Mouse (Mus musculus) CH12.LX (cell line): ENCODE results near the gene Trim54. TPM values are rescaled to one million over a fixed set of nuclear protein-coding genes. Genes with fewer than 3 reads are reported as not detected.

ENCODE experiments used
- DNase-seq: peaks from one replicate; pipeline ENCODE4 v3.0.0-alpha.2; 2013; ENCODE audit errors: extremely low read depth
- H3K27ac ChIP-seq: 2 replicates; pipeline ENCODE4 v1.5.1; 2012; ENCODE audit warnings: low read depth, mild to moderate bottlenecking, control low read depth, moderate library complexity; ENCODE audit not compliant: insufficient read depth
- H3K27me3 ChIP-seq: replicated peaks from 2 replicates; pipeline ENCODE3; 2012; ENCODE audit warnings: inconsistent platforms
- H3K36me3 ChIP-seq, 2 experiments: replicated peaks in 1 of 2; 2 replicates each; pipeline versions ENCODE3 to v1.6.1; 2012; ENCODE audit warnings: inconsistent platforms in 1 of 2, low read length in 1 of 2, mild to moderate bottlenecking in 1 of 2, mixed read lengths in 1 of 2, moderate library complexity in 1 of 2; ENCODE audit not compliant: control insufficient read depth in 1 of 2, insufficient read depth in 1 of 2
- H3K4me1 ChIP-seq, 2 experiments: 2 replicates each; pipeline ENCODE4 v1.6.1; 2012; ENCODE audit warnings: inconsistent platforms in 1 of 2, moderate library complexity in 1 of 2; ENCODE audit not compliant: insufficient read depth in 2 of 2, control insufficient read depth in 1 of 2
- H3K4me2 ChIP-seq: 2 replicates; pipeline ENCODE4 v1.6.1; 2012; ENCODE audit warnings: low read depth, mild to moderate bottlenecking, control low read depth; ENCODE audit not compliant: poor library complexity, insufficient read depth, severe bottlenecking
- H3K4me3 ChIP-seq, 3 experiments: fragments of 150-350 bp in 1 of 3; sonication (generic) in 1 of 3; replicated peaks in 1 of 3; 2 replicates each; pipeline versions ENCODE3 to v1.5.1; 2011 to 2012; ENCODE audit warnings: low read depth in 2 of 3, low read length in 2 of 3, mild to moderate bottlenecking in 2 of 3, moderate library complexity in 2 of 3, control low read depth in 1 of 3, improper control_type of control experiment in 1 of 3, inconsistent platforms in 1 of 3, mixed read lengths in 1 of 3; ENCODE audit not compliant: poor library complexity in 1 of 3
- H3K79me2 ChIP-seq: replicated peaks from 2 replicates; pipeline ENCODE4 v1.6.1; 2012; ENCODE audit warnings: mild to moderate bottlenecking, moderate library complexity; ENCODE audit not compliant: control insufficient read depth, poor library complexity, insufficient read depth, severe bottlenecking; ENCODE audit errors: extremely low read depth
- H3K9ac ChIP-seq: 2 replicates; pipeline ENCODE4 v1.6.1; 2012; ENCODE audit warnings: low read depth, mild to moderate bottlenecking, control low read depth, moderate library complexity; ENCODE audit not compliant: insufficient read depth
- H3K9me3 ChIP-seq: replicated peaks from 2 replicates; pipeline ENCODE3; 2012; ENCODE audit warnings: low read length, inconsistent platforms, mixed read lengths
- BHLHE40 ChIP-seq: IDR thresholded peaks from 2 replicates; pipeline ENCODE4 v1.6.1; 2011; ENCODE audit warnings: mild to moderate bottlenecking, low read depth, low read length, improper control_type of control experiment
- CHD2 ChIP-seq: IDR thresholded peaks from 2 replicates; pipeline ENCODE4 v1.6.1; 2011; ENCODE audit warnings: low read length, improper control_type of control experiment
- CTCF ChIP-seq, 2 experiments: IDR thresholded peaks in 1 of 2; conservative IDR thresholded peaks in 1 of 2; 2 replicates each; pipeline ENCODE4 v1.5.1; 2011 to 2012; ENCODE audit warnings: low read depth in 2 of 2, low read length in 2 of 2, improper control_type of control experiment in 1 of 2, inconsistent platforms in 1 of 2, mild to moderate bottlenecking in 1 of 2, moderate library complexity in 1 of 2
- E2F4 ChIP-seq: IDR thresholded peaks from 2 replicates; pipeline ENCODE4 v1.6.1; 2011; ENCODE audit warnings: low read depth, low read length, improper control_type of control experiment; ENCODE audit not compliant: insufficient replicate concordance
- EP300 ChIP-seq: IDR thresholded peaks from 2 replicates; pipeline ENCODE4 v1.6.1; 2011; ENCODE audit warnings: low read length, improper control_type of control experiment
- ETS1 ChIP-seq: conservative IDR thresholded peaks from 2 replicates; pipeline ENCODE4 v1.6.1; 2012; ENCODE audit warnings: low read depth, mild to moderate bottlenecking, inconsistent platforms, low read length, improper control_type of control experiment, moderate library complexity
- GABPA ChIP-seq: IDR thresholded peaks from 2 replicates; pipeline ENCODE4 v1.6.1; 2012; ENCODE audit warnings: low read depth, low read length, improper control_type of control experiment, inconsistent platforms; ENCODE audit not compliant: insufficient replicate concordance
- IRF4 ChIP-seq: IDR thresholded peaks from 2 replicates; pipeline ENCODE4 v1.6.1; 2014; ENCODE audit warnings: low read depth, mild to moderate bottlenecking, inconsistent platforms, low read length, improper control_type of control experiment
- JUND ChIP-seq: conservative IDR thresholded peaks from 2 replicates; pipeline ENCODE4 v1.6.1; 2011; ENCODE audit warnings: low read depth, low read length, improper control_type of control experiment
- KAT2A ChIP-seq: IDR thresholded peaks from 2 replicates; pipeline ENCODE4 v1.6.1; 2012; ENCODE audit warnings: low read length, improper control_type of control experiment, inconsistent platforms; ENCODE audit not compliant: insufficient replicate concordance
- MAFK ChIP-seq: IDR thresholded peaks from 2 replicates; pipeline ENCODE4 v1.6.1; 2011; ENCODE audit warnings: low read length, improper control_type of control experiment; ENCODE audit not compliant: insufficient replicate concordance
- MAX ChIP-seq: IDR thresholded peaks from 2 replicates; pipeline ENCODE4 v1.6.1; 2011; ENCODE audit warnings: low read length, improper control_type of control experiment
- MAZ ChIP-seq: IDR thresholded peaks from 2 replicates; pipeline ENCODE4 v1.6.1; 2012; ENCODE audit warnings: low read depth, mild to moderate bottlenecking, inconsistent platforms, low read length, improper control_type of control experiment, moderate library complexity
- MEF2A ChIP-seq: IDR thresholded peaks from 2 replicates; pipeline ENCODE4 v1.6.1; 2014; ENCODE audit warnings: low read depth, mild to moderate bottlenecking, inconsistent platforms, low read length, improper control_type of control experiment, borderline replicate concordance
- MYC ChIP-seq: IDR thresholded peaks from 2 replicates; pipeline ENCODE4 v1.6.1; 2011; ENCODE audit warnings: low read depth, mild to moderate bottlenecking, improper control_type of control experiment, low read length
- NELFE ChIP-seq: IDR thresholded peaks from 2 replicates; pipeline ENCODE4 v1.6.1; 2011; ENCODE audit warnings: low read depth, low read length, improper control_type of control experiment
- NRF1 ChIP-seq: IDR thresholded peaks from 2 replicates; pipeline ENCODE4 v1.6.1; 2014; ENCODE audit warnings: low read depth, mild to moderate bottlenecking, inconsistent platforms, low read length, improper control_type of control experiment, moderate library complexity
- PAX5 ChIP-seq: IDR thresholded peaks from 2 replicates; pipeline ENCODE4 v1.6.1; 2012; ENCODE audit warnings: low read length, inconsistent platforms, mixed read lengths
- POLR2AphosphoS2 ChIP-seq: IDR thresholded peaks from 2 replicates; pipeline ENCODE4 v1.6.1; 2011; ENCODE audit warnings: low read depth, low read length, improper control_type of control experiment
- RCOR1 ChIP-seq: conservative IDR thresholded peaks from 2 replicates; pipeline ENCODE4 v1.6.1; 2012; ENCODE audit warnings: low read depth, mild to moderate bottlenecking, inconsistent platforms, low read length, improper control_type of control experiment
- SIN3A ChIP-seq: IDR thresholded peaks from 2 replicates; pipeline ENCODE4 v1.6.1; 2012; ENCODE audit warnings: low read length, improper control_type of control experiment, inconsistent platforms
- SMC3 ChIP-seq: IDR thresholded peaks from 2 replicates; pipeline ENCODE4 v1.6.1; 2011; ENCODE audit warnings: low read depth, low read length, improper control_type of control experiment
- TBP ChIP-seq: conservative IDR thresholded peaks from 2 replicates; pipeline ENCODE4 v1.6.1; 2011; ENCODE audit warnings: low read depth, low read length, improper control_type of control experiment
- TCF12 ChIP-seq: IDR thresholded peaks from 2 replicates; pipeline ENCODE4 v1.6.1; 2014; ENCODE audit warnings: low read depth, mild to moderate bottlenecking, inconsistent platforms, low read length, improper control_type of control experiment
- UBTF ChIP-seq: IDR thresholded peaks from 2 replicates; pipeline ENCODE4 v1.6.1; 2012; ENCODE audit warnings: low read depth, mild to moderate bottlenecking, inconsistent platforms, low read length, improper control_type of control experiment, moderate library complexity
- USF1 ChIP-seq: IDR thresholded peaks from 2 replicates; pipeline ENCODE4 v1.6.1; 2014; ENCODE audit warnings: low read depth, mild to moderate bottlenecking, inconsistent platforms, low read length, improper control_type of control experiment
- USF2 ChIP-seq: conservative IDR thresholded peaks from 2 replicates; pipeline ENCODE4 v1.6.1; 2011; ENCODE audit warnings: low read depth, low read length, improper control_type of control experiment
- ZKSCAN1 ChIP-seq: IDR thresholded peaks from 2 replicates; pipeline ENCODE4 v1.6.1; 2012; ENCODE audit warnings: low read depth, inconsistent platforms, low read length, improper control_type of control experiment, borderline replicate concordance
- ZMIZ1 ChIP-seq: IDR thresholded peaks from 2 replicates; pipeline ENCODE4 v1.6.1; 2012; ENCODE audit warnings: low read depth, mild to moderate bottlenecking, inconsistent platforms, low read length, improper control_type of control experiment
- ZNF384 ChIP-seq: IDR thresholded peaks from 2 replicates; pipeline ENCODE4 v1.6.1; 2012; ENCODE audit warnings: low read depth, low read length, improper control_type of control experiment, inconsistent platforms
- dilution Hi-C: fragments of 300-500 bp; cut with MboI; formaldehyde crosslinking; loops from 2 replicates; pipeline ENCODE4 v1.14.3; 2020; ENCODE audit warnings: low sequenced_read_pairs; ENCODE audit not compliant: extremely low pct_unique_long_range_greater_than_20kb, extremely low pct_ligation_motif_present
- in situ Hi-C: fragments of 300-500 bp; cut with MboI; formaldehyde crosslinking; loops from 3 replicates; pipeline ENCODE4 v1.14.3; 2019; ENCODE audit warnings: low sequenced_read_pairs, low pct_ligation_motif_present, low pct_unique_long_range_greater_than_20kb, mixed read lengths
- polyA plus RNA-seq: library from polyadenylated mRNA; unstranded; fragments of >175 nt; gene quantifications from 2 replicates; pipeline ENCODE4 v1.2.1, GENCODE M21; 2012; ENCODE audit warnings: low read depth; ENCODE audit not compliant: insufficient read length
- total RNA-seq, 2 experiments: library from RNA; depleted of rRNA; stranded (reverse); fragments of 300-350 nt in 1 of 2; fragments of >200 nt in 1 of 2; gene quantifications; 2 replicates each; pipeline ENCODE4 v1.2.3; 2012 to 2014

Gene Trim54
- total and polyA plus RNA-seq, 3 experiments = not detected

DNA sequence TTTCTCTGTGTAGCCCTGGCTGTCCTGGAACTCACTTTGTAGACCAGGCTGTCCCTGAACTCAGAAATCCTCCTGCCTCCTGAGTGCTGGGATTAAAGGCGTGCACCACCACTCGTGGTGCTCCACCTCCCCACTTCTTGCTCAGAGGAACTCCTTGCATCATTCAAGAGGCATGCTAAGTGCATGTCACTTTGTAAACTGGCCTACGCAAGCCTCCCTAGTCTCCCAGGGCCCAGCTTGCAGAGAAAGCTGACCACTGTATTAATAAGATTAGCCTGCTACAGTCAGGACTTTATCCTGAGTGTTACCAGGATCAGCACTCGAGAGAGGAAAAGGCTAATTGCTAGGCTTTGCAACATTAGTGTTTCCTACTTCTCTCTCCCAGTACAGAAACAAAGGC is 52.1 kb downstream of the Trim54 start:
- dilution Hi-C loops = no loop called here
- H3K4me2 ChIP-seq = no peak overlapping the region

GRCm38 (mm10) chr5:31179301-31179765 is 62.8 kb downstream of the Trim54 start:
- H3K27me3 ChIP-seq = no peaks in the 10 kb centered on the region
- peak overlapping the region; percentile 93 for H3K9ac ChIP-seq
- peaks cover 48% of the 10 kb centered on the region for H3K79me2 ChIP-seq
- dilution Hi-C loops = no loop called here
- H3K36me3 ChIP-seq = peaks cover 3 to 33% of the 10 kb centered on the region in 2 experiments
- peaks cover 0 to 32% of the 10 kb centered on the region in 2 experiments; a peak in 2 of 4 replicates for H3K4me1 ChIP-seq
- H3K4me2 ChIP-seq = peak overlapping the region; percentile 61; the same call in 1 of the 2 replicates
- peak overlapping the region; percentile 78 to 97 (median 81) for H3K4me3 ChIP-seq
- DNase-seq = peak; percentile 61
- peak overlapping the region; percentile 95 for H3K27ac ChIP-seq
- in situ Hi-C loops = no loop called here
- no peaks in the 10 kb centered on the region for H3K9me3 ChIP-seq
- TF ChIP-seq MYC (no peak), RCOR1 (peak; percentile 53; the same call in 1 of the 2 replicates), ETS1 (0 out of 2 replicates have a peak, but pooled peaks have one; percentile 26), NRF1 (no peak), USF2 (no peak), KAT2A (no peak), MEF2A (peak; percentile 35; the same call in 1 of the 2 replicates), TBP (no peak), ZNF384 (no peak), GABPA (no peak), POLR2AphosphoS2 (no peak; the same call in 1 of the 2 replicates), EP300 (no peak; the same call in 1 of the 2 replicates), MAX (peak; percentile 38; the same call in 1 of the 2 replicates), BHLHE40 (0 out of 2 replicates have a peak, but pooled peaks have one; percentile 13), CTCF (conservative IDR thresholded peaks at IDR 0.05 in 1 of 2, IDR thresholded peaks at IDR 0.05 in 1 of 2; ENCODE audit: low read depth in 2 of 2, low read length in 2 of 2) (no peak), ZKSCAN1 (no peak), PAX5 (no peak), TCF12 (0 out of 2 replicates have a peak, but pooled peaks have one; percentile 40), UBTF (no peak), SMC3 (no peak), NELFE (no peak), ZMIZ1 (peak; percentile 30; the same call in 1 of the 2 replicates), CHD2 (0 out of 2 replicates have a peak, but pooled peaks have one; percentile 11), MAFK (no peak), SIN3A (0 out of 2 replicates have a peak, but pooled peaks have one; percentile 78), IRF4 (no peak), USF1 (no peak)

More for the DNA sequence above, 52.1 kb downstream of the Trim54 start:
- Histone ChIP-seq H3K27me3 (no peaks in the 10 kb centered on the region), H3K9me3 (no peaks in the 10 kb centered on the region), H3K4me3 (no peak overlapping the region), H3K4me1 (no peaks in the 10 kb centered on the region), H3K9ac (no peak overlapping the region), H3K79me2 (0 out of 2 replicates have a peak, but pooled peaks cover 6% of the 10 kb centered on the region), H3K27ac (no peak overlapping the region), H3K36me3 (peaks cover 74 to 92% of the 10 kb centered on the region in 2 experiments)
- in situ Hi-C loops = no loop called here
- DNase-seq = no peak
- TF ChIP-seq ZNF384 (no peak), JUND (no peak), E2F4 (no peak), UBTF (no peak), NELFE (no peak), MYC (no peak), NRF1 (no peak), SIN3A (no peak), TBP (no peak), IRF4 (no peak), ZKSCAN1 (no peak), ETS1 (no peak), MAZ (no peak)
